Mouse (Mus musculus) layer of hippocampus, adult 6 months (tissue): ENCODE measurements around the gene Steap1. TPM values are rescaled to one million over a fixed set of nuclear protein-coding genes. Genes with fewer than 3 reads are reported as not detected.

ENCODE experiments used
- long read RNA-seq, 2 experiments: library from polyadenylated mRNA; unstranded; transcript quantifications; one replicate each; pipeline ENCODE4 v2.0.0; 2019 to 2020
- polyA plus RNA-seq: library from polyadenylated mRNA; unstranded; fragments of <200 nt; fragmentation: Nextera tagmentation; gene quantifications from 2 replicates; pipeline ENCODE4 v1.2.3, GENCODE M21; 2021

Steap1 gene
- polyA plus RNA-seq: 1.0 and 39.2 TPM in 2 replicates
- long read RNA-seq, experiment 1, partial matches to known transcripts: 0 of 1 reads
- long read RNA-seq, experiment 1, other reads (novel, unspliced or antisense): 0 of 1 reads
- long read RNA-seq, experiment 2, partial matches to known transcripts: 1 of 4 reads
- long read RNA-seq, experiment 2, other reads (novel, unspliced or antisense): 0 of 4 reads

GRCm38 (mm10) chr5:5748866-5749682, at the start of gene Steap1:
Gene Steap1, minus strand, starts transcription at chr5:5749326.

GRCm38 (mm10) chr5:5693956-5694653, 55.0 kb downstream of the Steap1 start, which contains the start of gene Steap2:
Gene Steap2, minus strand, starts transcription at chr5:5694578.

Other genes with a start within 250 kb of the Steap1 start
- gene Cldn12, start 234.4 kb downstream of the Steap1 start, polyA plus RNA-seq: 11.9 and 14.3 TPM in 2 replicates
- 3.5 and 4.9 TPM in 2 replicates for gene Gtpbp10, start 189.8 kb downstream of the Steap1 start, polyA plus RNA-seq
- gene Gm8773, start 175.5 kb downstream of the Steap1 start, polyA plus RNA-seq: 0.23 TPM in 1 of 2 replicates, not detected in the other
- gene Cfap69, start 85.1 kb downstream of the Steap1 start, polyA plus RNA-seq: 3.8 and 4.9 TPM in 2 replicates
- 3.6 and 11.5 TPM in 2 replicates for gene Steap2, start 54.7 kb downstream of the Steap1 start, polyA plus RNA-seq